Mouse (Mus musculus) megakaryocyte, embryonic 14.5 days (primary cell): ENCODE data around the gene Tmem258.

ENCODE experiments used
- FLI1 ChIP-seq: IDR thresholded peaks from 2 replicates; pipeline ENCODE4 v1.6.1; 2012; ENCODE audit warnings: low read length, inconsistent platforms, mixed read lengths
- GATA1 ChIP-seq: IDR thresholded peaks from 3 replicates; pipeline ENCODE4 v1.6.1; 2012; ENCODE audit warnings: mixed read lengths, low read length, inconsistent platforms, borderline replicate concordance

DNA sequence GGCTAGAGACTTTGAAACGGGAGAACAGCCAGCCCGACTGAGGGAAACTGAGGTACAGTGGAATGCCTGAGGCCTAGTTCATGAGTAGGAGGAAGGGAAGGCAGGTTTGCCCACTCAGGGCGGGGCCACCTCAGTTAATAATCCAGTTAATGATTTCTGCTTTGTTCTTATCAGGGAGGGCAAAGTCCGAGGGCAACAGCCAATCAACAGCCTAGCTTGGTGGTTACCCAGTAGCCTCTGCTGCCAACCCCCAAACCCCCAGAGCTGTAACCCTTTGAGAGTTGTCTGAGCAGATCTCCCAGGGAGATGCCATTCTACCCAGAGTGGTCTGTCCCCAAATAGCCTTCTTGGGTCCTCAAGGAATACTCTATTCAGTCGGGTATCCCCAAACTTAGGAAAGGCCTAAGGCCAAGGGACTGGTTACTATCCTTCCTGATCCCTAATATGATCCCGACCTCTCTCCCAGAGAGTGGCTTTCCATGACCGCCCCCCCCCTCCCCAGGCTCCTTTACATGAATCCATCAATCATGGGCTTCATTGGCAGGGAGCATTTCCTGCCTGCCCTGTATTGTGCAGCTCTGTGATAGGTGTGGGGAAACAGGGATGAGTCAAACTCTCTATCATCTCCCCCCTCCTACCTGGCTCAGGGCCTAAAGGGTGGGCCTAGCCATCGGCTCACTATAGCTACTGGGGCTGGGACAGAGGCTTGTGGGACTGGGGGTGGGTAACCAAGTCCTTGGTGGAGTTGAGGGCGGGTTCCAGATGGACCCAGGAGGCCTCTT is 32.2 kb downstream of the Tmem258 start:
- TF ChIP-seq GATA1: no peak
- no peak for TF ChIP-seq FLI1
